Mouse (Mus musculus): ENCODE measurements around the gene Phgdh. TPM values are rescaled to one million over a fixed set of nuclear protein-coding genes. Genes with fewer than 3 reads are reported as not detected.

Gene Phgdh
- total RNA-seq, 1 experiment: 162 TPM

- Histone ChIP-seq H3K36me3 (ENCODE audit: control insufficient read depth, insufficient read depth, low read length, poor library complexity, severe bottlenecking) (no peaks in the 10 kb centered on the region), H3K4me3 (ENCODE audit: insufficient read depth in 1 of 2, low read depth in 1 of 2, low read length in 2 of 2, poor library complexity in 1 of 2, severe bottlenecking in 1 of 2) (no peak overlapping the region), H3K27ac (ENCODE audit: insufficient read depth, low read depth, low read length, poor library complexity, severe bottlenecking) (no peak overlapping the region), H3K9ac (ENCODE audit: insufficient read depth, low read depth, low read length, poor library complexity, severe bottlenecking) (no peak overlapping the region), H3K9me3 (ENCODE audit: control insufficient read depth, insufficient read depth, low read depth, low read length) (no peaks in the 10 kb centered on the region), H3K4me1 (ENCODE audit: control insufficient read depth in 2 of 2, insufficient read depth in 2 of 2, low read length in 2 of 2, poor library complexity in 1 of 2) (peaks cover 0 to 8% of the 10 kb centered on the region in 2 experiments; a peak in 2 of 4 replicates)
- DNase-seq (ENCODE audit: low read depth, low spot score): no peak
- no peak for TF ChIP-seq ZC3H11A (IDR thresholded peaks at IDR 0.05; ENCODE audit: borderline replicate concordance, low read depth, low read length)
- TF ChIP-seq MAFK (IDR thresholded peaks at IDR 0.05; ENCODE audit: insufficient read depth, low read depth, low read length): no peak
- no peak for TF ChIP-seq ZNF384 (IDR thresholded peaks at IDR 0.05; ENCODE audit: low read depth, low read length)
- no peak for TF ChIP-seq HCFC1 (IDR thresholded peaks at IDR 0.05; ENCODE audit: borderline replicate concordance, insufficient read depth, low read length)
- TF ChIP-seq CHD2 (IDR thresholded peaks at IDR 0.05; ENCODE audit: low read depth, low read length): no peak
- in situ Hi-C loops (cut with MboI; ENCODE audit: low sequenced_read_pairs in 2 of 2, unreplicated experiment in 2 of 2): no loop called here
Observed at GRCm38 (mm10) chr3:98343235-98343634, 3.4 kb upstream of the Phgdh start.

- no peak for TF ChIP-seq HCFC1 (IDR thresholded peaks at IDR 0.05; ENCODE audit: borderline replicate concordance, insufficient read depth, low read length)
- TF ChIP-seq CHD2 (IDR thresholded peaks at IDR 0.05; ENCODE audit: low read depth, low read length): no peak
- no peak for TF ChIP-seq ZNF384 (IDR thresholded peaks at IDR 0.05; ENCODE audit: low read depth, low read length)
- DNase-seq (ENCODE audit: low read depth, low spot score): no peak
- no peak overlapping the region for H3K27ac ChIP-seq (ENCODE audit: insufficient read depth, low read depth, low read length, poor library complexity, severe bottlenecking)
- peaks cover 5% of the 10 kb centered on the region; the same call in 1 of the 2 replicates for H3K36me3 ChIP-seq (ENCODE audit: control insufficient read depth, insufficient read depth, low read length, poor library complexity, severe bottlenecking)
- no peak overlapping the region for H3K4me3 ChIP-seq (ENCODE audit: insufficient read depth in 1 of 2, low read depth in 1 of 2, low read length in 2 of 2, poor library complexity in 1 of 2, severe bottlenecking in 1 of 2)
- H3K9ac ChIP-seq (ENCODE audit: insufficient read depth, low read depth, low read length, poor library complexity, severe bottlenecking): no peak overlapping the region
- H3K9me3 ChIP-seq (ENCODE audit: control insufficient read depth, insufficient read depth, low read depth, low read length): no peaks in the 10 kb centered on the region
- H3K4me1 ChIP-seq (ENCODE audit: control insufficient read depth in 2 of 2, insufficient read depth in 2 of 2, low read length in 2 of 2, poor library complexity in 1 of 2): peaks cover 0 to 4% of the 10 kb centered on the region in 2 experiments; a peak in 1 of 4 replicates
- in situ Hi-C loops (cut with MboI; ENCODE audit: low sequenced_read_pairs in 2 of 2, unreplicated experiment in 2 of 2): no loop called here
Observed at GRCm38 (mm10) chr3:98340818-98341594, 1.2 kb upstream of the Phgdh start.

GRCm38 (mm10) chr3:98339097-98339705 is 589 bp downstream of the Phgdh start:
- H3K36me3 ChIP-seq (ENCODE audit: control insufficient read depth, insufficient read depth, low read length, poor library complexity, severe bottlenecking): peaks cover 16% of the 10 kb centered on the region; the same call in 1 of the 2 replicates
- in situ Hi-C loops (cut with MboI; ENCODE audit: low sequenced_read_pairs in 2 of 2, unreplicated experiment in 2 of 2): no loop called here
- peaks cover 0 to 4% of the 10 kb centered on the region in 2 experiments; a peak in 1 of 4 replicates for H3K4me1 ChIP-seq (ENCODE audit: control insufficient read depth in 2 of 2, insufficient read depth in 2 of 2, low read length in 2 of 2, poor library complexity in 1 of 2)
- H3K27ac ChIP-seq (ENCODE audit: insufficient read depth, low read depth, low read length, poor library complexity, severe bottlenecking): no peak overlapping the region
- peak overlapping the region; percentile 69 to 85 for H3K4me3 ChIP-seq (ENCODE audit: insufficient read depth in 1 of 2, low read depth in 1 of 2, low read length in 2 of 2, poor library complexity in 1 of 2, severe bottlenecking in 1 of 2)
- no peaks in the 10 kb centered on the region for H3K9me3 ChIP-seq (ENCODE audit: control insufficient read depth, insufficient read depth, low read depth, low read length)
- DNase-seq (ENCODE audit: low read depth, low spot score): no peak
- peak overlapping the region; percentile 24 for H3K9ac ChIP-seq (ENCODE audit: insufficient read depth, low read depth, low read length, poor library complexity, severe bottlenecking)
- TF ChIP-seq ZC3H11A (IDR thresholded peaks at IDR 0.05; ENCODE audit: borderline replicate concordance, low read depth, low read length) (no peak), MAFK (IDR thresholded peaks at IDR 0.05; ENCODE audit: insufficient read depth, low read depth, low read length) (no peak), HCFC1 (IDR thresholded peaks at IDR 0.05; ENCODE audit: borderline replicate concordance, insufficient read depth, low read length) (no peak), CHD2 (IDR thresholded peaks at IDR 0.05; ENCODE audit: low read depth, low read length) (no peak), ZNF384 (IDR thresholded peaks at IDR 0.05; ENCODE audit: low read depth, low read length) (no peak)

GRCm38 (mm10) chr3:98338584-98339041 is 1.2 kb downstream of the Phgdh start:
- peak overlapping the region; percentile 24 for H3K9ac ChIP-seq (ENCODE audit: insufficient read depth, low read depth, low read length, poor library complexity, severe bottlenecking)
- H3K9me3 ChIP-seq (ENCODE audit: control insufficient read depth, insufficient read depth, low read depth, low read length): no peaks in the 10 kb centered on the region
- in situ Hi-C loops (cut with MboI; ENCODE audit: low sequenced_read_pairs in 2 of 2, unreplicated experiment in 2 of 2): no loop called here
- H3K4me1 ChIP-seq (ENCODE audit: control insufficient read depth in 2 of 2, insufficient read depth in 2 of 2, low read length in 2 of 2, poor library complexity in 1 of 2): peaks cover 0 to 4% of the 10 kb centered on the region in 2 experiments; a peak in 1 of 4 replicates
- H3K36me3 ChIP-seq (ENCODE audit: control insufficient read depth, insufficient read depth, low read length, poor library complexity, severe bottlenecking): peaks cover 19% of the 10 kb centered on the region; the same call in 1 of the 2 replicates
- H3K27ac ChIP-seq (ENCODE audit: insufficient read depth, low read depth, low read length, poor library complexity, severe bottlenecking): no peak overlapping the region
- DNase-seq (ENCODE audit: low read depth, low spot score): no peak
- H3K4me3 ChIP-seq (ENCODE audit: insufficient read depth in 1 of 2, low read depth in 1 of 2, low read length in 2 of 2, poor library complexity in 1 of 2, severe bottlenecking in 1 of 2): peak overlapping the region; percentile 69 to 85
- TF ChIP-seq ZNF384 (IDR thresholded peaks at IDR 0.05; ENCODE audit: low read depth, low read length) (no peak), MAFK (IDR thresholded peaks at IDR 0.05; ENCODE audit: insufficient read depth, low read depth, low read length) (no peak), CHD2 (IDR thresholded peaks at IDR 0.05; ENCODE audit: low read depth, low read length) (no peak), HCFC1 (IDR thresholded peaks at IDR 0.05; ENCODE audit: borderline replicate concordance, insufficient read depth, low read length) (no peak), ZC3H11A (IDR thresholded peaks at IDR 0.05; ENCODE audit: borderline replicate concordance, low read depth, low read length) (no peak)

All from ES-E14 (cell line).